Mouse (Mus musculus): ENCODE results near the gene Ntng2. TPM values are rescaled to one million over a fixed set of nuclear protein-coding genes. Genes with fewer than 3 reads are reported as not detected.
A peak's percentile ranks its signal among the peaks of the same experiment; 100 is the strongest.

The Ntng2 gene
- total and polyA plus RNA-seq, 3 experiments = 0.53 to 3.8 TPM; not detected in 1

GRCm38 (mm10) chr2:29192629-29193278, 60.1 kb downstream of the Ntng2 start:
- DNase-seq (ENCODE audit: extremely low read depth) = no peak
- peaks cover 58% of the 10 kb centered on the region for H3K27me3 ChIP-seq (replicated peaks)
- in situ Hi-C loops (cut with MboI; ENCODE audit: low pct_ligation_motif_present, low pct_unique_long_range_greater_than_20kb, low sequenced_read_pairs) = loop anchor here (10.0 kb wide), 1 partner anchor 52 kb away; no protein-coding TSS in a partner anchor
- TF ChIP-seq MAFK (IDR thresholded peaks at IDR 0.05; ENCODE audit: insufficient replicate concordance, low read length) (no peak), RAD21 (IDR thresholded peaks at IDR 0.05; ENCODE audit: low read depth, low read length) (peak; percentile 18), CTCF (conservative IDR thresholded peaks at IDR 0.05 in 1 of 2, IDR thresholded peaks at IDR 0.05 in 1 of 2; ENCODE audit: low read depth in 2 of 2, low read length in 2 of 2) (peak in 1 of 2 experiments; percentile 42; a peak in 2 of 4 replicates)
- no peaks in the 10 kb centered on the region for H3K79me2 ChIP-seq (replicated peaks; ENCODE audit: control insufficient read depth, extremely low read depth, insufficient read depth, poor library complexity, severe bottlenecking)
- H3K4me2 ChIP-seq (ENCODE audit: insufficient read depth, low read depth, poor library complexity, severe bottlenecking) = no peak overlapping the region
- H3K9ac ChIP-seq (ENCODE audit: insufficient read depth, low read depth) = no peak overlapping the region
- H3K36me3 ChIP-seq (replicated peaks in 1 of 2; ENCODE audit: control insufficient read depth in 1 of 2, insufficient read depth in 1 of 2, low read length in 1 of 2) = no peaks in the 10 kb centered on the region
- no peaks in the 10 kb centered on the region for H3K9me3 ChIP-seq (replicated peaks; ENCODE audit: low read length)
- H3K4me1 ChIP-seq (ENCODE audit: control insufficient read depth in 1 of 2, insufficient read depth in 2 of 2) = 0 out of 4 replicates have a peak, but pooled peaks cover 0 to 2% of the 10 kb centered on the region in 2 experiments
- H3K4me3 ChIP-seq (replicated peaks in 1 of 3; ENCODE audit: low read depth in 2 of 3, low read length in 2 of 3, poor library complexity in 1 of 3) = no peak overlapping the region
- no peak overlapping the region for H3K27ac ChIP-seq (ENCODE audit: insufficient read depth, low read depth)
- dilution Hi-C loops (cut with MboI; ENCODE audit: extremely low pct_ligation_motif_present, extremely low pct_unique_long_range_greater_than_20kb, low sequenced_read_pairs) = no loop called here

- Histone ChIP-seq H3K4me1 (ENCODE audit: control insufficient read depth in 1 of 2, insufficient read depth in 2 of 2) (0 out of 4 replicates have a peak, but pooled peaks cover 0 to 2% of the 10 kb centered on the region in 2 experiments), H3K9me3 (replicated peaks; ENCODE audit: low read length) (no peaks in the 10 kb centered on the region), H3K4me3 (replicated peaks in 1 of 3; ENCODE audit: low read depth in 2 of 3, low read length in 2 of 3, poor library complexity in 1 of 3) (no peak overlapping the region), H3K27ac (ENCODE audit: insufficient read depth, low read depth) (no peak overlapping the region), H3K36me3 (replicated peaks in 1 of 2; ENCODE audit: control insufficient read depth in 1 of 2, insufficient read depth in 1 of 2, low read length in 1 of 2) (no peaks in the 10 kb centered on the region), H3K79me2 (replicated peaks; ENCODE audit: control insufficient read depth, extremely low read depth, insufficient read depth, poor library complexity, severe bottlenecking) (no peaks in the 10 kb centered on the region), H3K27me3 (replicated peaks) (peaks cover 46% of the 10 kb centered on the region), H3K9ac (ENCODE audit: insufficient read depth, low read depth) (no peak overlapping the region), H3K4me2 (ENCODE audit: insufficient read depth, low read depth, poor library complexity, severe bottlenecking) (no peak overlapping the region)
- dilution Hi-C loops (cut with MboI; ENCODE audit: extremely low pct_ligation_motif_present, extremely low pct_unique_long_range_greater_than_20kb, low sequenced_read_pairs) = no loop called here
- in situ Hi-C loops (cut with MboI; ENCODE audit: low pct_ligation_motif_present, low pct_unique_long_range_greater_than_20kb, low sequenced_read_pairs) = loop anchor here (10.0 kb wide), 1 partner anchor 53 kb away; no protein-coding TSS in a partner anchor
- DNase-seq (ENCODE audit: extremely low read depth) = no peak
- TF ChIP-seq ZMIZ1 (IDR thresholded peaks at IDR 0.05; ENCODE audit: low read depth, low read length) (no peak), MYC (IDR thresholded peaks at IDR 0.05; ENCODE audit: low read depth, low read length) (no peak), CHD1 (IDR thresholded peaks at IDR 0.05; ENCODE audit: low read depth, low read length) (no peak), HCFC1 (IDR thresholded peaks at IDR 0.05; ENCODE audit: low read depth, low read length) (no peak), SMC3 (IDR thresholded peaks at IDR 0.05; ENCODE audit: low read depth, low read length) (no peak)
Measured at GRCm38 (mm10) chr2:29191216-29192215, 61.3 kb downstream of the Ntng2 start.

- H3K27ac ChIP-seq (ENCODE audit: insufficient read depth, low read depth) = no peak overlapping the region
- in situ Hi-C loops (cut with MboI; ENCODE audit: low pct_ligation_motif_present, low pct_unique_long_range_greater_than_20kb, low sequenced_read_pairs) = loop anchor here (10.0 kb wide), 1 partner anchor 54 kb away; no protein-coding TSS in a partner anchor
- no peaks in the 10 kb centered on the region for H3K79me2 ChIP-seq (replicated peaks; ENCODE audit: control insufficient read depth, extremely low read depth, insufficient read depth, poor library complexity, severe bottlenecking)
- H3K9ac ChIP-seq (ENCODE audit: insufficient read depth, low read depth) = no peak overlapping the region
- no peak for TF ChIP-seq ZMIZ1 (IDR thresholded peaks at IDR 0.05; ENCODE audit: low read depth, low read length)
- TF ChIP-seq RAD21 (IDR thresholded peaks at IDR 0.05; ENCODE audit: low read depth, low read length) = no peak
- no peak for TF ChIP-seq MAFK (IDR thresholded peaks at IDR 0.05; ENCODE audit: insufficient replicate concordance, low read length)
- TF ChIP-seq USF2 (conservative IDR thresholded peaks at IDR 0.05; ENCODE audit: low read depth, low read length) = no peak
- TF ChIP-seq SIN3A (IDR thresholded peaks at IDR 0.05; ENCODE audit: low read length) = no peak
- no peak for TF ChIP-seq SMC3 (IDR thresholded peaks at IDR 0.05; ENCODE audit: low read depth, low read length)
- no peak for TF ChIP-seq TBP (conservative IDR thresholded peaks at IDR 0.05; ENCODE audit: low read depth, low read length)
- TF ChIP-seq JUND (conservative IDR thresholded peaks at IDR 0.05; ENCODE audit: low read depth, low read length) = no peak
- no peak for TF ChIP-seq UBTF (IDR thresholded peaks at IDR 0.05; ENCODE audit: low read depth, low read length)
- no peaks in the 10 kb centered on the region for H3K36me3 ChIP-seq (replicated peaks in 1 of 2; ENCODE audit: control insufficient read depth in 1 of 2, insufficient read depth in 1 of 2, low read length in 1 of 2)
- 0 out of 4 replicates have a peak, but pooled peaks cover 0 to 2% of the 10 kb centered on the region in 2 experiments for H3K4me1 ChIP-seq (ENCODE audit: control insufficient read depth in 1 of 2, insufficient read depth in 2 of 2)
- dilution Hi-C loops (cut with MboI; ENCODE audit: extremely low pct_ligation_motif_present, extremely low pct_unique_long_range_greater_than_20kb, low sequenced_read_pairs) = no loop called here
- H3K27me3 ChIP-seq (replicated peaks) = peaks cover 37% of the 10 kb centered on the region
- H3K9me3 ChIP-seq (replicated peaks; ENCODE audit: low read length) = no peaks in the 10 kb centered on the region
- no peak overlapping the region for H3K4me3 ChIP-seq (replicated peaks in 1 of 3; ENCODE audit: low read depth in 2 of 3, low read length in 2 of 3, poor library complexity in 1 of 3)
- DNase-seq (ENCODE audit: extremely low read depth) = no peak
- no peak overlapping the region for H3K4me2 ChIP-seq (ENCODE audit: insufficient read depth, low read depth, poor library complexity, severe bottlenecking)
Measured at GRCm38 (mm10) chr2:29190392-29190791, 62.4 kb downstream of the Ntng2 start.

Data from CH12.LX (cell line).